Comparison of ENCODE assay signal across 9 mouse cellular contexts in genomic region chr12:117053851-117054769, GRCm38 (mm10).
DNase-seq lines count a peak whose midpoint lies in the region; ATAC-seq and TF ChIP-seq lines count a peak whose summit lies in the region.
"Had no signal": no experiment of that assay in that cellular context is flagged by ENCODE, and none has a peak within 500 bp of the region (broad histone marks: within the 10 kb centered on the region; RNA-seq: fewer than 3 reads in every experiment).

No protein-coding gene starts in this region.

- peak overlapping the region; percentile 42 for H3K4me2 ChIP-seq in heart, embryonic 13.5 days
- peak overlapping the region; percentile 38 for H3K4me2 ChIP-seq in intestine, embryonic 14.5 days (ENCODE audit: low read length)
- H3K4me2 ChIP-seq in midbrain, embryonic 13.5 days (replicated peaks), result peak overlapping the region; percentile 38

- 55% methylated on average over 21 of the region's 21 CpGs for WGBS in heart, embryonic 13.5 days
- 56% methylated on average over 21 of the region's 21 CpGs for WGBS in heart, adult 2 months
- WGBS in intestine, embryonic 14.5 days, result 31% methylated on average over 21 of the region's 21 CpGs
- WGBS in midbrain, embryonic 13.5 days, result 3% methylated on average over 21 of the region's 21 CpGs

- H3K4me1 ChIP-seq in heart, embryonic 13.5 days, result peaks cover 25% of the 10 kb centered on the region
- H3K4me1 ChIP-seq in heart, adult 2 months (ENCODE audit: control insufficient read depth, insufficient read depth, low read length), result no peaks in the 10 kb centered on the region
- no peaks in the 10 kb centered on the region for H3K4me1 ChIP-seq in intestine, embryonic 14.5 days (replicated peaks; ENCODE audit: control insufficient read depth, insufficient read depth, low read length)
- H3K4me1 ChIP-seq in midbrain, embryonic 13.5 days (replicated peaks), result peaks cover 56% of the 10 kb centered on the region

- no peak for TF ChIP-seq CTCF in heart, adult 2 months (IDR thresholded peaks at IDR 0.05)

- no peak for TF ChIP-seq EP300 in heart, adult 2 months (IDR thresholded peaks at IDR 0.05; ENCODE audit: insufficient read depth, low read depth, low read length)

- no peaks in the 10 kb centered on the region for H3K27me3 ChIP-seq in heart, embryonic 13.5 days (replicated peaks)
- H3K27me3 ChIP-seq in heart, adult 2 months (ENCODE audit: control insufficient read depth, insufficient read depth, low read length), result no peaks in the 10 kb centered on the region
- H3K27me3 ChIP-seq in intestine, embryonic 14.5 days (replicated peaks; ENCODE audit: control insufficient read depth, insufficient read depth, low read length), result no peaks in the 10 kb centered on the region
- no peaks in the 10 kb centered on the region for H3K27me3 ChIP-seq in midbrain, embryonic 13.5 days

- H3K27ac ChIP-seq in heart, embryonic 13.5 days (replicated peaks), result no peak overlapping the region
- H3K27ac ChIP-seq in heart, adult 2 months, result no peak overlapping the region
- H3K27ac ChIP-seq in intestine, embryonic 14.5 days (ENCODE audit: low read depth), result no peak overlapping the region
- H3K27ac ChIP-seq in midbrain, embryonic 13.5 days, result peak overlapping the region; percentile 94
- H3K27ac ChIP-seq: liver, embryonic 14.5 days had no signal

- H3K4me3 ChIP-seq in heart, embryonic 13.5 days, result no peak overlapping the region
- no peak overlapping the region for H3K4me3 ChIP-seq in heart, adult 2 months
- no peak overlapping the region for H3K4me3 ChIP-seq in intestine, embryonic 14.5 days (ENCODE audit: low read depth, low read length)
- H3K4me3 ChIP-seq in midbrain, embryonic 13.5 days (replicated peaks), result no peak overlapping the region

- TF ChIP-seq POLR2A in heart, adult 2 months (IDR thresholded peaks at IDR 0.05; ENCODE audit: insufficient read depth, low read depth, low read length), result no peak

- H3K9me3 ChIP-seq in heart, embryonic 13.5 days, result no peaks in the 10 kb centered on the region
- no peaks in the 10 kb centered on the region for H3K9me3 ChIP-seq in intestine, embryonic 14.5 days (ENCODE audit: control insufficient read depth, low read length)
- H3K9me3 ChIP-seq in midbrain, embryonic 13.5 days, result no peaks in the 10 kb centered on the region

- no peak for ATAC-seq in heart, embryonic 13.5 days (ENCODE audit: extremely low read depth, insufficient number of reproducible peaks, low FRiP score, low TSS enrichment)
- peak; percentile 43; the same call in 1 of the 2 replicates for ATAC-seq in intestine, embryonic 14.5 days (replicated peaks; ENCODE audit: low FRiP score, low TSS enrichment, low read depth)
- ATAC-seq in midbrain, embryonic 13.5 days, result peak; percentile 87
- no peak for ATAC-seq in megakaryocyte-erythroid progenitor cell, adult 5-6 weeks (replicated peaks; ENCODE audit: low FRiP score, low TSS enrichment, poor library complexity, severe bottlenecking)

- H3K36me3 ChIP-seq in heart, embryonic 13.5 days, result no peaks in the 10 kb centered on the region
- no peaks in the 10 kb centered on the region for H3K36me3 ChIP-seq in heart, adult 2 months (ENCODE audit: control insufficient read depth, insufficient read depth, low read length)
- no peaks in the 10 kb centered on the region for H3K36me3 ChIP-seq in intestine, embryonic 14.5 days (ENCODE audit: control insufficient read depth, insufficient read depth, low read length)
- H3K36me3 ChIP-seq in midbrain, embryonic 13.5 days, result no peaks in the 10 kb centered on the region

- H3K9ac ChIP-seq in heart, embryonic 13.5 days, result no peak overlapping the region
- no peak overlapping the region for H3K9ac ChIP-seq in heart, adult 2 months (ENCODE audit: low read depth, low read length)
- no peak overlapping the region for H3K9ac ChIP-seq in intestine, embryonic 14.5 days (ENCODE audit: low read length)
- peak overlapping the region; percentile 39 for H3K9ac ChIP-seq in midbrain, embryonic 13.5 days (replicated peaks)
- H3K9ac ChIP-seq: liver, embryonic 14.5 days had no signal

- intact Hi-C loops in heart, adult 2 months (cut with DNase I), result no loop called here
- intact Hi-C loops in gastrocnemius, postnatal 36 days (cut with DNase I), result no loop called here

- H3K79me2 ChIP-seq in heart, adult 2 months (replicated peaks; ENCODE audit: control insufficient read depth, insufficient read depth, low read length), result no peaks in the 10 kb centered on the region

- no peak for DNase-seq in heart, adult 2 months
- peak; percentile 72 for DNase-seq in embryo, embryonic 10.5 days (ENCODE audit: low spot score)
- no peak for DNase-seq in intestine, embryonic 14.5 days (ENCODE audit: low spot score)
- DNase-seq in gastrocnemius, postnatal 36 days, result no peak
- no peak for DNase-seq in spleen, adult 18-20 months

Comparison
In these comparisons a context has a peak if more than half of its experiments do, and no peak if none do; other contexts are left out.
1. ATAC-seq: peak in intestine, embryonic 14.5 days (single experiment) and midbrain, embryonic 13.5 days (single experiment); none in heart, embryonic 13.5 days (single experiment) and megakaryocyte-erythroid progenitor cell, adult 5-6 weeks (single experiment).
2. Peak in every context shown above with its lines, with median percentiles within 50 percentile points of each other: H3K4me2 ChIP-seq.